Mouse (Mus musculus): ENCODE measurements around the gene BC049762. TPM values are rescaled to one million over a fixed set of nuclear protein-coding genes. Genes with fewer than 3 reads are reported as not detected.

The BC049762 gene
- 0.64 TPM in 1 of 2 replicates, not detected in the other for polyA plus RNA-seq (2014; fragmentation: Nextera tagmentation; extraction: Ambion mirVana)

GRCm38 (mm10) chr11:51262342-51263285, at the start of gene BC049762:
BC049762 (minus strand) TSS chr11:51263046.
- peak; percentile 98 for DNase-seq (ENCODE audit: low spot score)

GRCm38 (mm10) chr11:51311846-51312245, 49.0 kb upstream of the BC049762 start:
- Histone ChIP-seq H3K4me1 (replicated peaks; ENCODE audit: control insufficient read depth, insufficient read depth, low read length) (no peaks in the 10 kb centered on the region), H3K4me3 (ENCODE audit: low read depth, low read length) (no peak overlapping the region), H3K36me3 (ENCODE audit: control insufficient read depth, insufficient read depth, low read length) (no peaks in the 10 kb centered on the region; the same call in 1 of the 2 replicates), H3K27ac (ENCODE audit: low read depth) (no peak overlapping the region), H3K9me3 (ENCODE audit: control insufficient read depth, low read length) (no peaks in the 10 kb centered on the region), H3K4me2 (ENCODE audit: low read length) (no peak overlapping the region), H3K9ac (ENCODE audit: low read length) (no peak overlapping the region), H3K27me3 (replicated peaks; ENCODE audit: control insufficient read depth, insufficient read depth, low read length) (no peaks in the 10 kb centered on the region)
- 80% methylated on average over 8 of the region's 8 CpGs for WGBS
- no peak for DNase-seq (ENCODE audit: low spot score)
- no peak for ATAC-seq (replicated peaks; ENCODE audit: low FRiP score, low TSS enrichment, low read depth)

More at GRCm38 (mm10) chr11:51262342-51263285, at the start of gene BC049762:
- no peaks in the 10 kb centered on the region for H3K27me3 ChIP-seq (replicated peaks; ENCODE audit: control insufficient read depth, insufficient read depth, low read length)
- H3K9me3 ChIP-seq (ENCODE audit: control insufficient read depth, low read length), result no peaks in the 10 kb centered on the region
- H3K4me1 ChIP-seq (replicated peaks; ENCODE audit: control insufficient read depth, insufficient read depth, low read length), result peaks cover 20% of the 10 kb centered on the region
- H3K36me3 ChIP-seq (ENCODE audit: control insufficient read depth, insufficient read depth, low read length), result peaks cover 9% of the 10 kb centered on the region
- peak within 1 kb of the TSS; percentile 97 for H3K9ac ChIP-seq (ENCODE audit: low read length)
- peak within 1 kb of the TSS; percentile 93 for H3K27ac ChIP-seq (ENCODE audit: low read depth)
- H3K4me2 ChIP-seq (ENCODE audit: low read length), result peak within 1 kb of the TSS; percentile 68
- peak within 1 kb of the TSS; percentile 98 for H3K4me3 ChIP-seq (ENCODE audit: low read depth, low read length)
- peak; percentile 96 for ATAC-seq (replicated peaks; ENCODE audit: low FRiP score, low TSS enrichment, low read depth)
- 9% methylated on average over 57 of the region's 57 CpGs for WGBS

- WGBS, result 56% methylated on average over 5 of the region's 5 CpGs
- Histone ChIP-seq H3K27ac (ENCODE audit: low read depth) (no peak overlapping the region), H3K27me3 (replicated peaks; ENCODE audit: control insufficient read depth, insufficient read depth, low read length) (no peaks in the 10 kb centered on the region), H3K36me3 (ENCODE audit: control insufficient read depth, insufficient read depth, low read length) (no peaks in the 10 kb centered on the region), H3K4me2 (ENCODE audit: low read length) (no peak overlapping the region), H3K9me3 (ENCODE audit: control insufficient read depth, low read length) (no peaks in the 10 kb centered on the region), H3K4me1 (replicated peaks; ENCODE audit: control insufficient read depth, insufficient read depth, low read length) (0 out of 2 replicates have a peak, but pooled peaks cover 4% of the 10 kb centered on the region), H3K4me3 (ENCODE audit: low read depth, low read length) (no peak overlapping the region), H3K9ac (ENCODE audit: low read length) (no peak overlapping the region)
- ATAC-seq (replicated peaks; ENCODE audit: low FRiP score, low TSS enrichment, low read depth), result no peak
- no peak for DNase-seq (ENCODE audit: low spot score)
These were observed 45.5 kb upstream of the BC049762 start for GRCm38 (mm10) chr11:51308306-51308705.

GRCm38 (mm10) chr11:51303981-51304553, 41.2 kb upstream of the BC049762 start:
- no peaks in the 10 kb centered on the region for H3K27me3 ChIP-seq (replicated peaks; ENCODE audit: control insufficient read depth, insufficient read depth, low read length)
- no peak overlapping the region for H3K27ac ChIP-seq (ENCODE audit: low read depth)
- no peak for DNase-seq (ENCODE audit: low spot score)
- no peaks in the 10 kb centered on the region for H3K36me3 ChIP-seq (ENCODE audit: control insufficient read depth, insufficient read depth, low read length)
- 0 out of 2 replicates have a peak, but pooled peaks cover 4% of the 10 kb centered on the region for H3K4me1 ChIP-seq (replicated peaks; ENCODE audit: control insufficient read depth, insufficient read depth, low read length)
- no peak overlapping the region for H3K4me3 ChIP-seq (ENCODE audit: low read depth, low read length)
- H3K4me2 ChIP-seq (ENCODE audit: low read length), result no peak overlapping the region
- H3K9me3 ChIP-seq (ENCODE audit: control insufficient read depth, low read length), result no peaks in the 10 kb centered on the region
- no peak overlapping the region for H3K9ac ChIP-seq (ENCODE audit: low read length)
- no peak for ATAC-seq (replicated peaks; ENCODE audit: low FRiP score, low TSS enrichment, low read depth)
- 48% methylated on average over 12 of the region's 12 CpGs for WGBS

- no peaks in the 10 kb centered on the region for H3K36me3 ChIP-seq (ENCODE audit: control insufficient read depth, insufficient read depth, low read length)
- ATAC-seq (replicated peaks; ENCODE audit: low FRiP score, low TSS enrichment, low read depth), result no peak
- no peaks in the 10 kb centered on the region for H3K27me3 ChIP-seq (replicated peaks; ENCODE audit: control insufficient read depth, insufficient read depth, low read length)
- 0 out of 2 replicates have a peak, but pooled peaks cover 4% of the 10 kb centered on the region for H3K4me1 ChIP-seq (replicated peaks; ENCODE audit: control insufficient read depth, insufficient read depth, low read length)
- WGBS, result 75% methylated on average over 5 of the region's 5 CpGs
- no peak overlapping the region for H3K4me2 ChIP-seq (ENCODE audit: low read length)
- H3K9ac ChIP-seq (ENCODE audit: low read length), result no peak overlapping the region
- no peaks in the 10 kb centered on the region for H3K9me3 ChIP-seq (ENCODE audit: control insufficient read depth, low read length)
- no peak overlapping the region for H3K27ac ChIP-seq (ENCODE audit: low read depth)
- no peak overlapping the region for H3K4me3 ChIP-seq (ENCODE audit: low read depth, low read length)
- DNase-seq (ENCODE audit: low spot score), result no peak
These were observed 39.5 kb upstream of the BC049762 start for GRCm38 (mm10) chr11:51302396-51302795.

GRCm38 (mm10) chr11:51298691-51299090, 35.8 kb upstream of the BC049762 start:
- 98% methylated on average over 4 of the region's 4 CpGs for WGBS
- no peak for ATAC-seq (replicated peaks; ENCODE audit: low FRiP score, low TSS enrichment, low read depth)

GRCm38 (mm10) chr11:51295742-51296141, 32.9 kb upstream of the BC049762 start:
- WGBS, result 83% methylated on average over 3 of the region's 3 CpGs
- DNase-seq (ENCODE audit: low spot score) (no peak), ATAC-seq (replicated peaks; ENCODE audit: low FRiP score, low TSS enrichment, low read depth) (no peak)
- Histone ChIP-seq H3K4me3 (ENCODE audit: low read depth, low read length) (no peak overlapping the region), H3K27ac (ENCODE audit: low read depth) (no peak overlapping the region), H3K4me1 (replicated peaks; ENCODE audit: control insufficient read depth, insufficient read depth, low read length) (peaks cover 2% of the 10 kb centered on the region; the same call in 1 of the 2 replicates), H3K9ac (ENCODE audit: low read length) (no peak overlapping the region), H3K9me3 (ENCODE audit: control insufficient read depth, low read length) (0 out of 2 replicates have a peak, but pooled peaks cover 4% of the 10 kb centered on the region), H3K27me3 (replicated peaks; ENCODE audit: control insufficient read depth, insufficient read depth, low read length) (no peaks in the 10 kb centered on the region), H3K4me2 (ENCODE audit: low read length) (no peak overlapping the region), H3K36me3 (ENCODE audit: control insufficient read depth, insufficient read depth, low read length) (no peaks in the 10 kb centered on the region; the same call in 1 of the 2 replicates)

More at GRCm38 (mm10) chr11:51298691-51299090, 35.8 kb upstream of the BC049762 start:
- H3K27ac ChIP-seq (ENCODE audit: low read depth), result no peak overlapping the region
- H3K4me2 ChIP-seq (ENCODE audit: low read length), result no peak overlapping the region
- no peak overlapping the region for H3K4me3 ChIP-seq (ENCODE audit: low read depth, low read length)
- H3K27me3 ChIP-seq (replicated peaks; ENCODE audit: control insufficient read depth, insufficient read depth, low read length), result no peaks in the 10 kb centered on the region
- H3K9ac ChIP-seq (ENCODE audit: low read length), result no peak overlapping the region
- 0 out of 2 replicates have a peak, but pooled peaks cover 4% of the 10 kb centered on the region for H3K9me3 ChIP-seq (ENCODE audit: control insufficient read depth, low read length)
- DNase-seq (ENCODE audit: low spot score), result no peak
- no peaks in the 10 kb centered on the region; the same call in 1 of the 2 replicates for H3K36me3 ChIP-seq (ENCODE audit: control insufficient read depth, insufficient read depth, low read length)
- H3K4me1 ChIP-seq (replicated peaks; ENCODE audit: control insufficient read depth, insufficient read depth, low read length), result peaks cover 2% of the 10 kb centered on the region; the same call in 1 of the 2 replicates

GRCm38 (mm10) chr11:51293956-51294530, 31.2 kb upstream of the BC049762 start:
- ATAC-seq (replicated peaks; ENCODE audit: low FRiP score, low TSS enrichment, low read depth) (no peak), DNase-seq (ENCODE audit: low spot score) (no peak)
- Histone ChIP-seq H3K4me3 (ENCODE audit: low read depth, low read length) (no peak overlapping the region), H3K4me2 (ENCODE audit: low read length) (no peak overlapping the region), H3K4me1 (replicated peaks; ENCODE audit: control insufficient read depth, insufficient read depth, low read length) (peaks cover 2% of the 10 kb centered on the region; the same call in 1 of the 2 replicates), H3K9me3 (ENCODE audit: control insufficient read depth, low read length) (0 out of 2 replicates have a peak, but pooled peaks cover 4% of the 10 kb centered on the region), H3K9ac (ENCODE audit: low read length) (no peak overlapping the region), H3K36me3 (ENCODE audit: control insufficient read depth, insufficient read depth, low read length) (no peaks in the 10 kb centered on the region; the same call in 1 of the 2 replicates), H3K27me3 (replicated peaks; ENCODE audit: control insufficient read depth, insufficient read depth, low read length) (no peaks in the 10 kb centered on the region), H3K27ac (ENCODE audit: low read depth) (no peak overlapping the region)
- 60% methylated on average over 2 of the region's 2 CpGs for WGBS

Data from intestine, embryonic 14.5 days (tissue).